Mouse (Mus musculus): Measurements from ENCODE around the gene Olfr313. TPM values are rescaled to one million over a fixed set of nuclear protein-coding genes. Genes with fewer than 3 reads are reported as not detected.

Gene Olfr313
- not detected in 2 replicates for polyA plus RNA-seq (2021; fragmentation: Nextera tagmentation)
- long read RNA-seq, experiment 1: 0 reads
- long read RNA-seq, experiment 2: 0 reads

GRCm38 (mm10) chr11:58814700-58815099, at the start of gene Olfr313:
Olfr313 (plus strand) TSS chr11:58815000.

GRCm38 (mm10) chr11:58772888-58773287, 41.9 kb upstream of the Olfr313 start, which contains the start of gene Olfr315:
Olfr315 (plus strand) TSS chr11:58773188.

GRCm38 (mm10) chr11:58782480-58783089, 32.2 kb upstream of the Olfr313 start, which contains the start of gene Olfr314:
Olfr314 (plus strand) TSS chr11:58782952.

GRCm38 (mm10) chr11:58801558-58802228, 13.1 kb upstream of the Olfr313 start, which contains the start of gene Fam183b:
Fam183b (minus strand) TSS chr11:58801960.

GRCm38 (mm10) chr11:58828937-58829336, 14.1 kb downstream of the Olfr313 start, which contains the start of gene Olfr312:
Olfr312 (plus strand) TSS chr11:58829237.

GRCm38 (mm10) chr11:58838951-58839350, 24.2 kb downstream of the Olfr313 start, which contains the start of gene Olfr311:
Olfr311 (plus strand) TSS chr11:58839251.

GRCm38 (mm10) chr11:58846919-58847461, 32.2 kb downstream of the Olfr313 start, which contains the start of gene Gm12258:
Gm12258 (plus strand) TSS chr11:58847158.

GRCm38 (mm10) chr11:58867039-58867953, 52.5 kb downstream of the Olfr313 start, which contains the start of gene 2810021J22Rik:
2810021J22Rik (plus strand) TSS chr11:58867216.

Other genes with a start within 250 kb of the Olfr313 start
- not detected in 2 replicates for gene Olfr224, start 244.4 kb upstream of the Olfr313 start, polyA plus RNA-seq (2021; fragmentation: Nextera tagmentation)
- gene Olfr325, start 237.3 kb upstream of the Olfr313 start, polyA plus RNA-seq (2021; fragmentation: Nextera tagmentation): not detected in 2 replicates
- gene Olfr324, start 219.9 kb upstream of the Olfr313 start, polyA plus RNA-seq (2021; fragmentation: Nextera tagmentation): not detected in 2 replicates
- not detected in 2 replicates for gene 2210407C18Rik, start 198.9 kb upstream of the Olfr313 start, polyA plus RNA-seq (2021; fragmentation: Nextera tagmentation)
- not detected in 2 replicates for gene Olfr323, start 184.5 kb upstream of the Olfr313 start, polyA plus RNA-seq (2021; fragmentation: Nextera tagmentation)
- gene Trim58, start 174.5 kb upstream of the Olfr313 start, polyA plus RNA-seq (2021; fragmentation: Nextera tagmentation): not detected in 2 replicates
- not detected in 2 replicates for gene Olfr322, start 156.2 kb upstream of the Olfr313 start, polyA plus RNA-seq (2021; fragmentation: Nextera tagmentation)
- not detected in 2 replicates for gene Olfr320, start 133.9 kb upstream of the Olfr313 start, polyA plus RNA-seq (2021; fragmentation: Nextera tagmentation)
- gene Olfr319, start 115.8 kb upstream of the Olfr313 start, polyA plus RNA-seq (2021; fragmentation: Nextera tagmentation): not detected in 2 replicates
- not detected in 2 replicates for gene Olfr318, start 91.0 kb upstream of the Olfr313 start, polyA plus RNA-seq (2021; fragmentation: Nextera tagmentation)
- gene Olfr317, start 75.8 kb upstream of the Olfr313 start, polyA plus RNA-seq (2021; fragmentation: Nextera tagmentation): 0.09 and 0.13 TPM in 2 replicates
- 0.67 and 0.89 TPM in 2 replicates for gene Olfr316, start 62.3 kb upstream of the Olfr313 start, polyA plus RNA-seq (2021; fragmentation: Nextera tagmentation)
- gene Olfr315, start 41.8 kb upstream of the Olfr313 start, polyA plus RNA-seq (2021; fragmentation: Nextera tagmentation): not detected in 2 replicates
- not detected in 2 replicates for gene Olfr314, start 32.0 kb upstream of the Olfr313 start, polyA plus RNA-seq (2021; fragmentation: Nextera tagmentation)
- 28.9 and 30.2 TPM in 2 replicates for gene Fam183b, start 13.0 kb upstream of the Olfr313 start, polyA plus RNA-seq (2021; fragmentation: Nextera tagmentation)
- not detected in 2 replicates for gene Olfr312, start 14.2 kb downstream of the Olfr313 start, polyA plus RNA-seq (2021; fragmentation: Nextera tagmentation)
- gene Olfr311, start 24.3 kb downstream of the Olfr313 start, polyA plus RNA-seq (2021; fragmentation: Nextera tagmentation): not detected in 2 replicates
- gene Gm12258, start 32.2 kb downstream of the Olfr313 start, polyA plus RNA-seq (2021; fragmentation: Nextera tagmentation): 3.5 and 3.9 TPM in 2 replicates
- gene 2810021J22Rik, start 52.2 kb downstream of the Olfr313 start, polyA plus RNA-seq (2021; fragmentation: Nextera tagmentation): 3.4 and 4.0 TPM in 2 replicates
- 6.0 and 6.7 TPM in 2 replicates for gene Zfp39, start 89.2 kb downstream of the Olfr313 start, polyA plus RNA-seq (2021; fragmentation: Nextera tagmentation)
- gene Btnl10, start 102.9 kb downstream of the Olfr313 start, polyA plus RNA-seq (2021; fragmentation: Nextera tagmentation): not detected in 2 replicates
- gene Rnf187, start 123.9 kb downstream of the Olfr313 start, polyA plus RNA-seq (2021; fragmentation: Nextera tagmentation): 359 and 481 TPM in 2 replicates
- gene Hist3h2ba, start 133.9 kb downstream of the Olfr313 start, polyA plus RNA-seq (2021; fragmentation: Nextera tagmentation): 23.0 and 26.4 TPM in 2 replicates
- gene Hist3h2a, start 139.7 kb downstream of the Olfr313 start, polyA plus RNA-seq (2021; fragmentation: Nextera tagmentation): 89.8 and 93.1 TPM in 2 replicates
- 4.6 and 5.0 TPM in 2 replicates for gene Trim17, start 139.7 kb downstream of the Olfr313 start, polyA plus RNA-seq (2021; fragmentation: Nextera tagmentation)
- gene Trim11, start 163.1 kb downstream of the Olfr313 start, polyA plus RNA-seq (2021; fragmentation: Nextera tagmentation): 10.9 and 12.4 TPM in 2 replicates